Mouse (Mus musculus) Patski (cell line): Measurements from ENCODE around the gene Lmbr1l. TPM values are rescaled to one million over a fixed set of nuclear protein-coding genes. Genes with fewer than 3 reads are reported as not detected.

ENCODE experiments used
- ATAC-seq: fragments of 100-300 bp; one replicate; pipeline ENCODE4 v1.8.0; 2021
- CTCF ChIA-PET: fragments of 350-600 bp; sonication (Branson Sonifier 250); formaldehyde crosslinking; loops from one replicate; lab custom pipeline; 2022; ENCODE audit warnings: inconsistent platforms; lab: Charles Lee
- POLR2A ChIA-PET: fragments of 350-600 bp; sonication (Branson Sonifier 250); formaldehyde crosslinking; loops from one replicate; lab custom pipeline; 2022; ENCODE audit warnings: antibody characterized with exemption, inconsistent platforms; lab: Charles Lee
- DNase-seq: peaks from one replicate; pipeline ENCODE4 v3.0.0-alpha.2; 2011; ENCODE audit warnings: low read depth, low spot score
- H3K27me3 ChIP-seq: fragments of 371-371 bp; one replicate; pipeline ENCODE4 v1.5.1; 2021
- CTCF ChIP-seq: fragments of 100-300 bp; IDR thresholded peaks from one replicate; pipeline ENCODE4 v1.5.1; 2021
- in situ Hi-C: fragments of 300-500 bp; cut with MboI; formaldehyde crosslinking; loops from 3 replicates; pipeline ENCODE4 v1.11.1; 2018; ENCODE audit warnings: low pct_unique_long_range_greater_than_20kb, mixed read lengths
- polyA plus RNA-seq: library from polyadenylated mRNA; unstranded; gene quantifications from one replicate; pipeline ENCODE4 v1.2.3, GENCODE M21; 2021

The Lmbr1l gene
- polyA plus RNA-seq, 1 experiment from 2014 or later = 26.9 TPM

DNA sequence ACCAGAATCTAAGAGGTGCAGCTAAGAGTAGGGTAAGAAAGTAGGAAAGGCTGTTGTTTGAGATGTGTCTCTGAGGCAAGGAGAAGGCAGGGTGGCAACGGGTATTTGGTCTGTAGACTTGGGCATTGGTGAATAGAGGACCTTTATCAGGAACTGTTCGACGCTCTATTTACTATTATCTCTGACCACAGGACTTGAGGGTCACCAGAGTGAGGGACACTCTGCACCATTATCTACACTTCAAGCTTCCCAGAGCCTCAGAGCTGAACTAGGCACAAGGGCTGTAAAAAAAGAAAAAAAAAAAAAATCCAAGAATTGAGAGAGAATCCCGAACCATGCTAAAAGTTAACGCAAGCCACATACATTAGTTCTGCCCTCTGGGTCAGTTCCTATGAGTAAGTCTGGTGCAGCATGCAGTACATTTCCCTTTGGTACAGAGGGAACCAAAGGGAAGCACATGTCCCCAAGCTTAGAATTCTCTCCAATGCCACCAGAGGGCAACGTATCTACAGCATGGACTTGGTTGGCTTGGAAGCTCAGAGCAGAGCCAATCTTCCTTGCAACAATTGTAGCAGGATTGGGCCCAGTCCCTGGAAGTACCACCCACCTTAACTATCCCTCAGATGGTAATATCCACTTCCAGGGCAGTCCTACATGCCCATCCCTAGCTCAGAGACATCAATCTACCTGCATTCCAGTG lies 26.0 kb downstream of the Lmbr1l start:
- CTCF ChIA-PET = interaction anchor here (0.7 to 3.1 kb wide), 14 partner anchors 9 to 133 kb away, joined by 3 to 36 read pairs (median 6); no protein-coding TSS in a partner anchor

DNA sequence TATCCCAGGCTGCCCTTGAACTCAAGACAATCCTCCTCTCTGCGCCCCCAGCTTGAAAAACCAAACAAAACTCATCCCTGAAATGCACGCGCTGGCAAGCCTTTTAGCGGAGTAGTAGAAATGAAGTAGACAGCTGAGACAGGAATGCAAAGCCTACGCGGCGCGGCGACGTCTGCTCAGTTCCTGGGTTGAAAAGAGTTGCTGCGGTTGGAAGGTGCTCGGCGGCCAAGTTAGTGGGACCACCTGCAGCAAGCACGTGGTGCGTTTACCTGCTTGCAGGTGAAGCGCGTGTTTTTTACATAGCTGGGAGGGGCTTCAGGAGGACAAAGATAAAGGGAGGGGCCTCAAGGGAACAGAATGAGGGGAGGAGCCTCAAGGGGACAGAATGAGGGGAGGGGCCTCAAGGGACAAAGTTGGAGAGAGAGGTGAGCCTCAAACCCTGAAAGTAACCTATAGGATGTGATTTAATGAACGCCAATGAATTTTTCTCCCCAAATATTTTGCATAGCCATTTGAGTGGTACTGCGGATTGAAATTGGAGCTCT lies 26.8 kb downstream of the Lmbr1l start:
- ATAC-seq (no peak), DNase-seq (no peak)
- ChIA-PET CTCF (interaction anchor here (1.1 to 3.1 kb wide), 12 partner anchors 10 to 134 kb away, joined by 3 to 36 read pairs (median 7); no protein-coding TSS in a partner anchor), POLR2A (interaction anchor here (0.7 to 1.5 kb wide), 3 partner anchors 23 to 104 kb away, joined by 3 to 5 read pairs (median 4); no protein-coding TSS in a partner anchor)
- TF ChIP-seq CTCF = no peak
- in situ Hi-C loops = no loop called here
- no peaks in the 10 kb centered on the region for H3K27me3 ChIP-seq

More for the DNA sequence above, 26.0 kb downstream of the Lmbr1l start:
- POLR2A ChIA-PET = interaction anchor here (0.7 to 1.5 kb wide), 3 partner anchors 24 to 103 kb away, joined by 3 to 5 read pairs (median 4); no protein-coding TSS in a partner anchor
- no peak for DNase-seq
- H3K27me3 ChIP-seq = no peaks in the 10 kb centered on the region
- TF ChIP-seq CTCF = peak; percentile 92
- in situ Hi-C loops = no loop called here
- peak; percentile 61 for ATAC-seq

DNA sequence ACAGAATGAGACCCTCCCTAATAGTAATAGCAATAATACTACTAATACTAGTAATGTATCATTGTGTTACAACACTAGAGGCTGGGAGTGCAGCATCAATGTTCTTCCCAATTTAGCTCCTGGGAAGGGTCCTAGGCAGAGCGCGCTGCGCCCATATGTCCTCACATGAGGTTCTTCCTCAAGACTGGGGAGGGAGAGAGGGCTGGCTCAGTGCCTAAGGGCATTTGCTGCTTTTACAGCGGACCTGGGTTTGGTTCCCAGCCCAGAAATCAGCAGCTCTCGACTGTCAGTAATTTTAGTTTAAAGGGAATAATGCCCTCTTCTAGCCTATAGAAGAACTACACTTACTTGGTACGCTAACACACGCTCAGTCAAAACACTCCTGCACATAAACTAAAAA lies 30.5 kb downstream of the Lmbr1l start:
- ATAC-seq = no peak
- POLR2A ChIA-PET = no interaction called here

DNA sequence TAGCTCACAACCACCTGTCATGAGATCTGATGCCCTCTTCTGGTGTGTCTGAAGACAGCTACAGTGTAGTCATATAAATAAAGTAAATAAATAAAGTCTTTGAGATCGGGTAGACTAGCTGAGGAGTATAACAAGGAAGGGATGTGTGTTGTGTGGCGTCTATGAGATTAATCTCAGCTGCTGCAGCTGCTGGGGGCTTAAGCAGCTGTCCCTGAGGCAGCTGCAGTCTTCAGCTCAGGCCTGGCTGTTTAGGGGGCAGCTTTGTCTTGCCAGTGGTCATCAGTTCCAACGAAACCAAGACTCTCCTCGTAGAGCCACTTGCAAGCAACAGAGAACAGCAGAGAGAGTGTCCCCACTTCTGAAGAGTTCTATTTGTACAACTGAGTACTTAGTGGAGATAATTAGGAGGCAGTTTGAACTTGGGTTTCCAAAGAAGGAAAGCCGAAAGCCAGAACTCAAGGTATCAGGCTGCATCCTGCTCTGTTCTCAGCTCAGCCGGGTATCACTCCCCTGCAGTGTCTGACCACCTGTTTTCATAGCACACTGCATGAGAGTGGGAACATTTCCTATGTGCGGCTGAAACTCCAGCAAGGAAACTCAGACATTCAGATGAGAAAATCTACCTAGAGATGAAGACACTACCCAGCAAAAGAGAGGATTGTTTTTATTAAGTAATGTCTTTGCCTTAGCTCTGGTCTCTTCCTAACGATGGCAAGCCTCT lies 31.2 kb downstream of the Lmbr1l start:
- POLR2A ChIA-PET = no interaction called here
- no peak for ATAC-seq
- in situ Hi-C loops = no loop called here

More for the DNA sequence above, 30.5 kb downstream of the Lmbr1l start:
- no peaks in the 10 kb centered on the region for H3K27me3 ChIP-seq
- CTCF ChIA-PET = interaction anchor here (0.7 to 2.0 kb wide), 4 partner anchors 9 to 106 kb away, joined by 3 to 7 read pairs (median 4); no protein-coding TSS in a partner anchor
- TF ChIP-seq CTCF = no peak
- in situ Hi-C loops = no loop called here
- DNase-seq = no peak

DNA sequence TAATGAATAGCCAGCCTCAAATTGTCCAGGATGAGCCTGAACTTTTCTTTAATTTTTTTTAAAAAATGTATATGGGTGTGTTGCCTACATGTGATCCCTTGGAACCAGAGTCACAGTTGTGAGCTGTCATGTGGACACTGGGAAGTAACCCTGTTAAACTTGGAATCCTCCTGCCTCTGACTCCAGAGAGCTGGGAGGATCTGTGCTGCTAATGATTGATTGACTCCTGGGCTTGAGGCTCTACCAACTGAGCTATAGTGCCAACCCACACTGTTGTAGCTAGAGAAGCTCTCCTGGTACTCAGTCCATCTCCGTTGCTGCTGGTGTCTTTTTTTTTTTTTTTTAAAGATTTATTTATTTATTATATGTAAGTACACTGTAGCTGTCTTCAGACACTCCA lies 33.9 kb downstream of the Lmbr1l start:
- no peak for TF ChIP-seq CTCF
- ChIA-PET CTCF (interaction anchor here (0.7 to 0.8 kb wide), 2 partner anchors 61 to 88 kb away, joined by 3 read pairs; no protein-coding TSS in a partner anchor), POLR2A (interaction anchor here (0.5 to 0.6 kb wide), 2 partner anchors 30 to 426 kb away, joined by 3 to 4 read pairs; no protein-coding TSS in a partner anchor)
- DNase-seq = no peak
- in situ Hi-C loops = loop anchor here (5.0 kb wide), 1 partner anchor 113 kb away; no protein-coding TSS in a partner anchor
- no peaks in the 10 kb centered on the region for H3K27me3 ChIP-seq
- no peak for ATAC-seq

More for the DNA sequence above, 31.2 kb downstream of the Lmbr1l start:
- H3K27me3 ChIP-seq = no peaks in the 10 kb centered on the region
- CTCF ChIA-PET = interaction anchor here (0.7 to 2.0 kb wide), 4 partner anchors 8 to 107 kb away, joined by 3 to 7 read pairs (median 4); no protein-coding TSS in a partner anchor
- TF ChIP-seq CTCF = peak; percentile 6
- DNase-seq = no peak

DNA sequence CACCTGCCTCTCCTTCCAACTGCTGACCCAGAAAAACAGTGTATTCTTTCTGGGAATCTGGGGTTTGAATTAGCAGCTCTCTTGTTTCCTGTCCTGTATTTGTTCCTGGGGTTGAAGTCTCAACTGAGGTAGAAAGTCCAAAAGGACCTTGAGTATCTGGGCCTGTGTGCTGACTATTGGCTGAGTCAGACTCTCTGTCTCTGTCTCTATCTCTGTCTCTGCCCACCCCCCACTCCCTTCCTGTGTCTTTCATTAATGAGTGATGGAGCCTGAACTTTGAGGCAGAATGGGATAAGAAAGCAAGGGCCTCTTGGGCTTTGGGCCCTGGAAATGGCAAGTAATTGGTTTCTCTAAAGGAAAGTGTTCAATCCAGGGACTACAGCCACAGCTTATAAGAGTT lies 34.4 kb downstream of the Lmbr1l start:
- ChIA-PET POLR2A (interaction anchor here (0.5 to 0.6 kb wide), 2 partner anchors 31 to 427 kb away, joined by 3 to 4 read pairs; no protein-coding TSS in a partner anchor), CTCF (interaction anchor here (0.8 kb wide), 1 partner anchor 61 kb away, joined by 3 read pairs; no protein-coding TSS in a partner anchor)
- TF ChIP-seq CTCF = no peak
- DNase-seq (no peak), ATAC-seq (no peak)
- H3K27me3 ChIP-seq = no peaks in the 10 kb centered on the region
- in situ Hi-C loops = loop anchor here (5.0 kb wide), 1 partner anchor 114 kb away; no protein-coding TSS in a partner anchor

DNA sequence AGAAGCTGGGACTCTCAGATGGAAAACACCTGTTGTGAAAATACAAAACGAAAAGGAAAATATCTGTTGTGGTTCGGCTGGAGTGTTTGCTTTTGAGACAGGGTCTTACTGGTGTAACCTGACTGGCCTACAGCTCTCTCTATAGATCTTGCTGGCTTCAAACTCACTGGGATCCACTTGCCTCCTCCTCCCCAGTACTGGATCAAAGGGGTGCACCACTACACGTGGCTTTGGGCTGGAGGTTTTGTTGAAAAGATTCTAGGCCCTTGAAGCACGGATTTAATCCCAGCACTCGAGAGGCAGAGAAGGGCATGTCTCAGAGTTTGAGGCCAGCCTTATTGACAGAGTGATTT lies 36.4 kb downstream of the Lmbr1l start:
- DNase-seq (no peak), ATAC-seq (no peak)
- POLR2A ChIA-PET = interaction anchor here (0.6 to 0.9 kb wide), 2 partner anchors 37 to 569 kb away, joined by 3 to 4 read pairs; partner anchors contain the start of gene Lmbr1l
- no peaks in the 10 kb centered on the region for H3K27me3 ChIP-seq
- CTCF ChIA-PET = interaction anchor here (0.9 to 5.9 kb wide), 6 partner anchors 9 to 127 kb away, joined by 3 to 30 read pairs (median 4); no protein-coding TSS in a partner anchor
- in situ Hi-C loops = loop anchor here (5.0 kb wide), 1 partner anchor 116 kb away; no protein-coding TSS in a partner anchor
- TF ChIP-seq CTCF = no peak

DNA sequence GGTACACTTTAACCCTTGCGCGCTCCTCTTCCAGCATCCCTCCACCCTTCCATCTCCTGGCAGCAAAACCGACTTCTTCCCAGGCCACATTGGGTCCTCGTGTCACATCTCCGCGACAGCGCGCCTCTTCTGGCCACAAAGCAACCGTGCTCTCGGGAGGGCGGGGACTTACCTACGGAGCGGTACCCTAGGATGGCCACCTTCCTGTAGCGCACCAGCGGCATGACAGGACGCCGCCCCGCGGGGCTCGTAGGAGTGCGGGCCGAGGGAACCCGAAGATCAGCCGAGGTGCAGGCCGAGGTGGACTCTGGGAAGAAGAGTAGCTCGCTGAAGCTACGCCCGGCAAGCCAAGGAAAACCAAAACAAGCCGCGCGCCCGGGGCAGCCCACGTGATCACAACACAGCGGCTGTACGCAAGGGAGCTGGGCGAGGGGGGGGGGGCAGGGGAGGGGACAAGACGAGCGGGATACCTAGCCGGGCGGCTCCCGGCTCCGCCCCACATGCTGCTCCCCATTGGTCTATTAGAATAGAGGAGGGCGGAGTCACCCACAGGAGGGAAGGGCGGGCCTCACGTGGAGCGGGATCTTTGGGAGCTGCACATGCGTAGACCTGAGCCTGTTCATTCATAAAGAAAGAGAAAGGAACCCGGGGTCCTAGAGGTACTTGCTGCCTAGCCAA lies 36.9 kb downstream of the Lmbr1l start:
- peak; percentile 53 for TF ChIP-seq CTCF
- ChIA-PET POLR2A (interaction anchor here (0.6 kb wide), 1 partner anchor 570 kb away, joined by 4 read pairs; no protein-coding TSS in a partner anchor), CTCF (interaction anchor here (0.9 to 5.9 kb wide), 7 partner anchors 9 to 128 kb away, joined by 3 to 30 read pairs (median 4); no protein-coding TSS in a partner anchor)
- ATAC-seq = peak; percentile 84
- H3K27me3 ChIP-seq = no peaks in the 10 kb centered on the region
- in situ Hi-C loops = loop anchor here (5.0 kb wide), 1 partner anchor 116 kb away; no protein-coding TSS in a partner anchor
- DNase-seq = peak; percentile 58

DNA sequence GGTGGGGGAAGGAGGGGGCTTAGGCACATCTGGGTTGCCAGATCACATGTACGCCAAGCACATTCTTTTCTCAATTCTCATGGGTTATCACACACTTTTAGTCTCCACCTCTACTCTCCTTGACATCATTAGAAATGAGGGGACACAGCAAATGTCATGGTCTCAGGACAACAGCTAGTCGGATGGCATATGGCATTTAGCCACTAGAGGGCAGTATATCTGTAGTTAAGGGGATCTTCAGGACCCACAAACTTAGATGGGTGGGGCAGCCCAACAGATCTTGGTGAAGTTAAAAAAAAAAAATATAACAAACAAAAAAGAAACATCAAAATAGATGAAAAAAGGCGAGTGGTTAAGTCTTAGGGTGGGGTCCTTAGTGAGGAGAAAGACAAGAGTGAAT lies 40.7 kb downstream of the Lmbr1l start:
- H3K27me3 ChIP-seq = no peaks in the 10 kb centered on the region
- CTCF ChIA-PET = interaction anchor here (0.7 to 5.9 kb wide), 5 partner anchors 51 to 122 kb away, joined by 3 to 30 read pairs (median 6); partner anchors contain the start of gene Tuba1b
- in situ Hi-C loops = no loop called here
- POLR2A ChIA-PET = interaction anchor here (2.1 kb wide), 1 partner anchor 56 kb away, joined by 6 read pairs; the partner anchor contains the start of gene Tuba1b
- ATAC-seq (no peak), DNase-seq (no peak)
- TF ChIP-seq CTCF = peak; percentile 87
